Mouse (Mus musculus) intestine, embryonic 14.5 days (tissue): Measurements from ENCODE around the gene Dpp7. TPM values are rescaled to one million over a fixed set of nuclear protein-coding genes. Genes with fewer than 3 reads are reported as not detected.

Source experiments
- ATAC-seq: fragments of 200-750 bp; cut with Nextera tagmentation; replicated peaks from 2 replicates; pipeline ENCODE4 v1.8.0; 2017; ENCODE audit warnings: low read depth, moderate number of reproducible peaks, moderate TSS enrichment, moderate library complexity; ENCODE audit not compliant: low FRiP score, low TSS enrichment
- DNase-seq: peaks from one replicate; pipeline ENCODE4 v3.0.0-alpha.2; 2018; ENCODE audit warnings: low spot score
- H3K27ac ChIP-seq: fragments of 300-500 bp; sonication (generic); 2 replicates; pipeline ENCODE4 v1.5.1; 2014; ENCODE audit warnings: low read depth, mild to moderate bottlenecking, control low read depth
- H3K27me3 ChIP-seq: fragments of 300-500 bp; sonication (generic); replicated peaks from 2 replicates; pipeline ENCODE4 v1.6.1; 2014; ENCODE audit warnings: low read length, control low read depth; ENCODE audit not compliant: control insufficient read depth, insufficient read depth
- H3K36me3 ChIP-seq: fragments of 300-500 bp; sonication (generic); 2 replicates; pipeline ENCODE4 v1.6.1; 2014; ENCODE audit warnings: low read length, control low read depth; ENCODE audit not compliant: control insufficient read depth, insufficient read depth
- H3K4me1 ChIP-seq: fragments of 300-500 bp; sonication (generic); replicated peaks from 2 replicates; pipeline ENCODE4 v1.6.1; 2014; ENCODE audit warnings: low read length, control low read depth, mixed read lengths; ENCODE audit not compliant: control insufficient read depth, insufficient read depth
- H3K4me2 ChIP-seq: fragments of 300-500 bp; sonication (generic); 2 replicates; pipeline ENCODE4 v1.6.1; 2014; ENCODE audit warnings: low read length
- H3K4me3 ChIP-seq: fragments of 300-500 bp; sonication (generic); 2 replicates; pipeline ENCODE4 v1.5.1; 2014; ENCODE audit warnings: low read depth, low read length, control low read depth, mixed read lengths
- H3K9ac ChIP-seq: fragments of 300-500 bp; sonication (generic); 2 replicates; pipeline ENCODE4 v1.6.1; 2014; ENCODE audit warnings: mild to moderate bottlenecking, low read length
- H3K9me3 ChIP-seq: fragments of 300-500 bp; sonication (generic); 2 replicates; pipeline ENCODE4 v1.6.1; 2016; ENCODE audit warnings: low read length, control low read depth; ENCODE audit not compliant: control insufficient read depth
- WGBS: fragments of 180-500 bp; shearing (Covaris S2); extraction: QIAGEN DNeasy Blood & Tissue Kit; methylation state at CpG from one replicate; pipeline ENCODE4 v1.1.7; 2014; 5-methylcytosine and 5-hydroxymethylcytosine counted together
- polyA plus RNA-seq: library from polyadenylated mRNA; unstranded; fragments of >200 nt; fragmentation: Nextera tagmentation; extraction: Ambion mirVana; gene quantifications from 2 replicates; pipeline ENCODE4 v1.2.1, GENCODE M21; 2014

The Dpp7 gene
- polyA plus RNA-seq, 1 experiment from 2014 or later = 24.1 TPM

DNA sequence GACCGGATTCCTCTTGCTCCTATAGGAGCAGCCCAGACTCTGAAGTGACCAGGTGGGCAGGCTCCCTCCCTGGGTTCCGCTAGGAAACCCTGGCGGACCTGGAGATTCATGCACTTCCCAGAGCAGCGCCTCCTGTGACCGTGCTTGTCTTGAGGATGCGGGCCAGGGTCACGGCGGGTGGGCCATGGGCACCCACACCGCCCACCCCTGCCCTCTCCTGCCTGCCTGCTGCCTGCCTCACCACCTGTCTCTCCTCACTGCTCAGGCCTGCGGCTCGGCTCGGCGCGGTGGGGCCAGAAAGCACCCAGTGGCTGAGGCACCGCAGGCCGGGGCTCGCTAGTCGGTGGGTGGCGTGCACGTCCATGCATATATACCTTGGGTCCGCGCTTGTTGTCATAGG, 45.2 kb downstream of the Dpp7 start:
- no peak overlapping the region for H3K27ac ChIP-seq
- DNase-seq = no peak
- no peak overlapping the region for H3K9ac ChIP-seq
- H3K4me2 ChIP-seq = peak overlapping the region; percentile 33
- 2% methylated on average over 22 of the region's 22 CpGs for WGBS
- no peak; the same call in 1 of the 2 replicates for ATAC-seq
- H3K9me3 ChIP-seq = no peaks in the 10 kb centered on the region
- H3K27me3 ChIP-seq = peaks cover 77% of the 10 kb centered on the region
- H3K4me1 ChIP-seq = no peaks in the 10 kb centered on the region
- H3K4me3 ChIP-seq = peak overlapping the region; percentile 11; the same call in 1 of the 2 replicates
- H3K36me3 ChIP-seq = no peaks in the 10 kb centered on the region

- Histone ChIP-seq H3K4me2 (no peak overlapping the region), H3K27ac (no peak overlapping the region), H3K27me3 (peaks cover 83% of the 10 kb centered on the region), H3K4me3 (no peak overlapping the region), H3K9ac (no peak overlapping the region), H3K4me1 (peaks cover under 1% of the 10 kb centered on the region; the same call in 1 of the 2 replicates), H3K36me3 (no peaks in the 10 kb centered on the region), H3K9me3 (no peaks in the 10 kb centered on the region)
- no peak for ATAC-seq
- no peak for DNase-seq
- 53% methylated on average over 10 of the region's 10 CpGs for WGBS
Observed at GRCm38 (mm10) chr2:25310180-25310579, 46.0 kb downstream of the Dpp7 start.

GRCm38 (mm10) chr2:25305587-25306359, 50.4 kb downstream of the Dpp7 start:
- Histone ChIP-seq H3K4me3 (peak overlapping the region; percentile 42; the same call in 1 of the 2 replicates), H3K36me3 (no peaks in the 10 kb centered on the region), H3K4me1 (peaks cover 3% of the 10 kb centered on the region; the same call in 1 of the 2 replicates), H3K27ac (no peak overlapping the region), H3K27me3 (peaks cover 64% of the 10 kb centered on the region), H3K4me2 (peak overlapping the region; percentile 80), H3K9me3 (no peaks in the 10 kb centered on the region), H3K9ac (no peak overlapping the region)
- DNase-seq (no peak), ATAC-seq (no peak)
- 53% methylated on average over 14 of the region's 14 CpGs for WGBS

- no peaks in the 10 kb centered on the region for H3K36me3 ChIP-seq
- peak overlapping the region; percentile 42 for H3K4me3 ChIP-seq
- DNase-seq = peak; percentile 72
- peak overlapping the region; percentile 80 for H3K4me2 ChIP-seq
- ATAC-seq = peak; percentile 66
- peaks cover 56% of the 10 kb centered on the region for H3K27me3 ChIP-seq
- H3K9me3 ChIP-seq = no peaks in the 10 kb centered on the region
- WGBS = 2% methylated on average over 45 of the region's 45 CpGs
- H3K27ac ChIP-seq = no peak overlapping the region
- peak overlapping the region; percentile 32; the same call in 1 of the 2 replicates for H3K9ac ChIP-seq
- peaks cover 3% of the 10 kb centered on the region; the same call in 1 of the 2 replicates for H3K4me1 ChIP-seq
Observed at GRCm38 (mm10) chr2:25304657-25305541, 51.3 kb downstream of the Dpp7 start.

GRCm38 (mm10) chr2:25303931-25304656, 52.1 kb downstream of the Dpp7 start:
- Histone ChIP-seq H3K27me3 (peaks cover 50% of the 10 kb centered on the region), H3K4me1 (peaks cover 3% of the 10 kb centered on the region; the same call in 1 of the 2 replicates), H3K4me3 (0 out of 2 replicates have a peak overlapping the region, but pooled peaks have one; percentile 42), H3K9me3 (no peaks in the 10 kb centered on the region), H3K36me3 (no peaks in the 10 kb centered on the region), H3K4me2 (peak overlapping the region; percentile 80), H3K9ac (no peak overlapping the region), H3K27ac (no peak overlapping the region)
- ATAC-seq (no peak), DNase-seq (no peak)
- 70% methylated on average over 7 of the region's 7 CpGs for WGBS

- H3K27me3 ChIP-seq = peaks cover 44% of the 10 kb centered on the region
- H3K9ac ChIP-seq = no peak overlapping the region
- no peaks in the 10 kb centered on the region for H3K36me3 ChIP-seq
- WGBS = 73% methylated on average over 3 of the region's 3 CpGs
- no peak overlapping the region for H3K4me2 ChIP-seq
- H3K4me3 ChIP-seq = no peak overlapping the region
- ATAC-seq (no peak), DNase-seq (no peak)
- peaks cover 3% of the 10 kb centered on the region; the same call in 1 of the 2 replicates for H3K4me1 ChIP-seq
- H3K9me3 ChIP-seq = no peaks in the 10 kb centered on the region
- H3K27ac ChIP-seq = no peak overlapping the region
Observed at GRCm38 (mm10) chr2:25303452-25303851, 52.7 kb downstream of the Dpp7 start.
